Mouse (Mus musculus) kidney, adult 8-10 months (tissue): ENCODE data around the gene Slc5a3.
"Not testable (repeated sequence)": the region's sequence is repeated elsewhere in the genome, so short reads cannot be mapped to it uniquely, and the experiment has no call there.

Experiments
- DNase-seq, 2 experiments: peaks; one replicate each; pipeline ENCODE4 v3.0.0; 2022

Slc5a3 gene

DNA sequence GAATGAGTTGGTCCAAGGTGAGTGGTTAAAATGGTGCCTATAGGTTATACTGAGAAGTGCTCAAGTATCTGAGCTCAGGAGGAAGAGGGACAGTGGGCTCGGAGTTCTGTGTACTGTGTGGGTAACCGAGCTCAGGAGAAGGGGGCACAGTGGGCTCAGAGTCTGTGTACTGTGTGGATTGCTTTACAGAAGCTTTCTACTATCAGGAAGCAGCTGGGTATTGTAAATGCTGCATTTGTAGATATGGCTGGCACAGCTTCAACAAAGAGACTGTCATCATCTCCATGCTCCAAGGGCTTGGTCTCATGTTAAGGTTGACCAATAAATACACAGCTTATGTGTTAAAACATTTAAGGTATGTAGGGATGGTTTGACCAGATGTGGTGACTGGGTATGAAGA lies 6.7 kb downstream of the Slc5a3 start:
- no peak for DNase-seq

DNA sequence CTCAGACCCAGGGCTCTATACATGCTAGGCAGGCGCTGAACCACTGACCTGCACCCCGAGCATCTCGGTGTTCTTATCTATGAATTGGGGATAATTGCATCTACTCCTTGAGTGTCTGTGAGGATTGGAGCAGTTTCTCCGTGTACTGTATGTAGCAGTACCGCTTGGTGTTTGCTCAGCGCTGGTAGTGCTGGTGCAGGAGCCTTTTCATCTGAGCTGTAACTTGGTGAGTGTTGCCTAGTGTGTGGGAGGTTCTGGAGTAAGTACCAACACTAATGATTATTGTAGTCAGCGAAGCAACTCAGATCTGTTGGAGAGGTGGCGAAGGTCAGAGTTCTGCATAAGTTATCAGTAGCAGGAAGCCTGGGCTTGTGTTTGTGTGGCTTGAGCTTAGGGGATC lies 12.2 kb downstream of the Slc5a3 start:
- no peak for DNase-seq

DNA sequence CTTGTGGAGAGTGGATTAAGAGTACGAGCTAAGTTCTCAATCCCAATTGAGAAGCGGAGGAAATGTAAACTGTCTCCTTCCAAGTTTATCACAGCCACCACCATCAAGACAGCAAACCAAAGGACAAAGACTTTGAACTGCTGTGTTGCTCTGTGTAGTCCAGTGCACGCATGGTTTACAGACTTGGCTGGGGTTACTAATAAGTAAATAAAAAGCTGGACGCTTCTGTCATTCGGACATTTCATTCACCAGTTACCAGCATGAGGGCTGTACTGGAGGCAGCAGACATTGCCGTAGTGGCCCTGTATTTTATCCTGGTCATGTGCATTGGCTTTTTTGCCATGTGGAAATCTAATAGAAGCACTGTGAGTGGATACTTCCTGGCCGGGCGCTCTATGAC lies 18.7 kb downstream of the Slc5a3 start:
- DNase-seq: no peak

DNA sequence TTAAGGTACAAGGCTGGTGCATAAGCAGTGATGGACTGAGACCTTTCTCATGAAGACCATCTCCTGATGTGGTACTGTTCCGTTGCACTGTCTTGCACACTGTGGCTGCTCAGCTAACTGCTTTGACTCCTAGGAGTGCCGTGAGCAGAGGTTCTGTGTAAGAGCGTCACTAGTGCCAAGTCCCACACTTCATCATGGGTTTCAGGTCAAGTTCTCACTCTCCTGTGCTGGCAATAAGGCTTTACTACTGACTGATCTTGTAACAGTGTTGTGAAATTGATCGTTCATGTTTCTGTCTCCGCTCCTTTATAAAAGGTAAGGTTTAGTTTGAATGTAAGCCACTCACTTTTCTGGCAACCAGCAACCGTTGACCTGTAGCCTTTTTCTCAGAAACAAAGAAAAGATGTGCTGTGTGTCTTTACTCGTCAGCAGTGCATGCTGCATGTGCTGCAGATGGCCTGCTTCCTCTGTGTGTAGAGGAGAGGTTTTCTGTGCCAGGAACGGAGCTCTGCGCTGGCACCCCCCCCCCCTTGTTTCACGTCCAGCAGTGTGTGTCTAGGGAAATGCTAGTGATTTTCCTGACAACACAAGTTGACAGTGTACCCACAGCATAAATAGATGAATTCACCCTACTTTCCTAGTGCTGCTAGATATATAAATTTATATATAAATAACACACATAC lies 25.8 kb downstream of the Slc5a3 start:
- no peak for DNase-seq

DNA sequence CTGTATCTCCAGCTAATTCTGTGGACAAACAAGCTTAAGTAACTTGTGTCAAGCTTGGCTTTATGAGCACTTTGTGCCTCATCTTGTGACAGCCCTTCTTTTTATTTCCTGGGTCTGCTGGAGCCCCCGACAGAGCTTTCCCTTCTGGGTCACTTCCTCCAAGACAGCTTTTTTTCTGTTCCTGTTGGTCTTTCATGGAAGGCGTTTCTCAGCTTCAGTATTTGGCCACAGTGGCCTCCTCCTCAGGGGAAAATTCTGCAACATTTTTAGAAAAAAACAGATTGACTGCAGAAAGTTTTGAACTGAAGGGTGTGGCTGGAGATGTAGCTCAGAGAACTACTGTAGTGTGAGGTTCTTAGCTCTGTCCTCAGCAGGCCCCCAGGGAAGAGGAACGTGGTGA lies 31.1 kb downstream of the Slc5a3 start:
- no peak for DNase-seq

DNA sequence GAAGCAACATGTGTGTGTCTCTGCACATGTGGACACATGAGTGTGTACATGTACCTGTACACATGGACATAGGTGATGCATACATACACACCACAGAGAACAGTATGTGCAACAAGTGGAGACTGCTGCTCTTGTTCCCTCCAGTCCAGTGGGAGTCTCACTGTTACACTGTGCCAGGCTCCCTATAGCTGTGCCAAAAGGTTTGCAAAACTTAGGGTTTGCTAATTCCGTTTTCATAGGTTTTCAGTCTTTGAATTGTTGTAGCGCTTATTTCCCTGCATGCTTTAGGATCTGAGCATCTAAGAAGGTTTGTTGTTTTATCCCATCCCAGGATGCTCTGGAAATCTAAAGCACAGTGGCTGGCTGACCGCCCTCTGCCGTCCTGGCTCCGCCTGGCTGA lies 33.8 kb downstream of the Slc5a3 start:
- DNase-seq: no peak

DNA sequence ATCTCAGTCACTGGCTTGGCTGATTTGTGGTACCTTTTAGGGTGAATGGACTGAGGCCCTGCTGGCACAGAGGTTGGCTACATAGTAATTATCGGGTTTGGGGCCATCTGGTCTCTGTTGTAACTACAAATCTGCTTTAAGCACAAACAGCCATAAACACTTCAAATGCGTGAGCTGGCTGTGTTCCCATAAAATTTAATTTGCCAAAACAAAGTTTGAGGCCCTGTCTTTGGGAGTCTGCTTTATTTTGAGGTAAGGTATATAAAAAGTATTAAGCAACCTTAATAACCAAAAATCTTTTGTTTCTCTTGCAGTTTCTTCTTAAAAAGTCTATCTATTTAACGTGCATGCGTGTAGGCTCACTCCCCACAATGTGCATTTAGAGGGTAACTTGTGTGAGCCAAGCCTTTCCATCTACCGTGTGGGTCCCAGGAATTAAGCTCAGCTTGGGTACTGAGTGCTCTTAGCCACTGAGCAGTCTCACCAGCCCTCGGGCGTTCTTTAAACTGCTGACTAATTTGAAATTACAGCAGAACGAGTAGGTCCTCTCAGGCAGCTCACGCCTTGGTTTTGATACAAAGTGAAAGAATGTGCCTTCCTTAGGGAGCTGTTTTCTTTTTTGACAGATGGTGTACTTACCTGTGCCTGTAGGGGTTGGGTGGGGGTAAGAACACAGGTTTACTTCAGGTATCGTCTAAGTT lies 40.4 kb downstream of the Slc5a3 start:
- DNase-seq: no peak

DNA sequence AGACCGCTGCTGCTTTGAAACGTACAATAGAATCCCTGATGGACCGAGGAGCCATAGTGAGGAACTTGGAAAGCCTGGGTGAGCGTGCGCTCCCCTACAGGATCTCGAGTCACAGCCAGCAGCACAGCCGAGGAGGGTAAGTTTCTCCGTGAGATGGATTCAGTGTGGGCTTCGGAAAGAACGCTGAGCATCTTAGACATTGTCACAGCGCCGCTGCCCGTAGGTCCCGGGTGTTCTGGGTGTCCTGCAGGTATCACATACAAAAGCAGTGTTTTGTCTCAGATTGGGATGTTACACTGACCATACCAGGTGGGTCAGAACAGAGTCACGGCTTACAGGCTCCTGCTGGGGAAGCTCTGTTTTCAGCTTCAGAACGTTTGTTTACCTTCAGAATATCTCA lies 41.5 kb downstream of the Slc5a3 start:
- DNase-seq: no peak

DNA sequence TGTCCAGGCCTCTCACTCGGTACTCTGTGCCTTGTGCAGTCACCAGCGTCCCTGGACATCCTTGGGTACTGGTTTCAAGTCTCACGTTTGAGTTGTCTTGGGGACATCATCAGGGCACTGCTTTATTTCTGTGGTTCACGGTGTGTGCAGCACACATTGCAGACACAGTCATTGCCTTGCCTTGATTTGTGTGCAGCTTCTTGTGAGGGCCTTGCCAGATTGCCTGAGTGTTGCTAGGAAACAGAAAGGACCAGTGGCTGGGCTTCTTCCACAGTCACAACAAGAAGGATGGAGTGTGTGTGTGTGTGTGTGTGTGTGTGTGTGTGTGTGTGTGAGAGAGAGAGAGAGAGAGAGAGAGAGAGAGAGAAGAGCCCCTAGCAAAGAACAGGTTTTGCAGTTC lies 42.0 kb downstream of the Slc5a3 start:
- DNase-seq: no peak

DNA sequence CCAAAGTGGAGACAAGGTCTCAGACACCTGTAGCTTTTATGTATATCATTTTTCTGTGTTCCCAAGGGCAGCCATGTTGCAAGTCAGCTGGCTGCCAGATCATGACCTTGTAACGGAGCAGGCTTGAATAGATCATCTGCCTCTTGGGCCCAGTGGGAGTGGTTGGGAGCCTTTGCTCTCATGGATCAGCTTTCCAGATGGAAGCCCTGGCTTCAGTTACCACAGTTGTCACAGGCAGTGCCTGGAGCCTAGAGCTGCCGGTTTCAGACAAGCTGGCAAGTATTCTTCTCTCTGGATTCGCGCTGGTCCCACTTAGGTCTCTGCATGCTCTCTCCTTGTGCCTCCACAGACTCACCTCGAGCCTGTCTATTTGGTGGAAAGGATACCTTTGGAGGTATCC lies 44.0 kb downstream of the Slc5a3 start:
- DNase-seq: no peak

DNA sequence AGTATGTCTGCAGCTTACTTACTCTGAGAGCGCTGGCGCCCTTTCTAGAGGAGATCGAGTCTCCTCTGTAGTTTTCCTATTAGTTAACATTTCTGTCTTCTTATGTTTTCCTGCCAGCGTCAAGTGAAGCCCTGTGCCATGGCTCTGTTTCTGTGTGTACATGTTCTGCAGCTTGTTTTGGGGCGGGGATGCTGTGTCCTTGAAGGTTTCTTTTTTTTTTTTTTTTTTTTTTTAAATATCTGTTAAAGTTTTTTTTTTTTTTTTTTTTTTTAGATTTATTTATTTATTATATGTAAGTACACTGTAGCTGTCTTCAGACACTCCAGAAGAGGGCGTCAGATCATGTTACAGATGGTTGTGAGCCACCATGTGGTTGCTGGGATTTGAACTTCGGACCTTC lies 44.8 kb downstream of the Slc5a3 start:
- not testable (repeated sequence) for DNase-seq

DNA sequence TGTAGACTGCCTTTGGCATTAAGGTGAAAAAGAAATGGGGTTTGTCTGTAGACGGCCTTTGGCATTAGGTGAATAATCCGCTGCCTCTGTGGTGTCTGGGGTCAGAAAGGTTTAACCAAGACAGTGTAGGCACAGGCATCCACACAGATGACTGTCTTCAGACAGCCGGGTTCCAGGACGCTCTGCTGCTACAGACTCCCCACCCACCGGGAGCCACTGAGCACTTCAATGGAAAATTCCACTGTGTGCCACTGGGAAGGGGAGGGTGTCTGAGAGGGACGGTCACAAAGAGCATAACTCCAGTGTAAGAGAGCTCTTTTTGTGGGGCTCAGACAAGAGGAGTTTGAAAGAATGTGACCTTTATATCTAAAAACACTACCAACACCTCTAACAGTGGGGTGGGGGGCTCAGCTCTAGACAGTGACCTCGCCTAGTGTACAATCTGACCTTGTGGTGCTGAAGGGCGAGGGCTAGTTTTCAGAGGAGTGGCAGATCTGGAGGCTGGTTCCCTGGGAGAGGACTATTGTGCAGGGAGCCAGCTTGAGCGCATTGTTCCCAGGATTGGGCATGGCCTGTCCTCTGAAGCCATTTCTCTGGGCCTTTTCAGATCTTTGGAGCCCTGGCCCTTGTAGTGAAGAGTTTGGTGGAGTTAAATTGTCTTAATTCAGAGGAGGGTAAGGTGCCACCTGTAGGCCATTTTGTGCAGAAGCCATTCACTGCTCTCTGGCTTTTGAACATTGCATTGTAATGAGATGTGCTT lies 45.6 kb downstream of the Slc5a3 start:
- DNase-seq: peak; percentile 42 to 50

DNA sequence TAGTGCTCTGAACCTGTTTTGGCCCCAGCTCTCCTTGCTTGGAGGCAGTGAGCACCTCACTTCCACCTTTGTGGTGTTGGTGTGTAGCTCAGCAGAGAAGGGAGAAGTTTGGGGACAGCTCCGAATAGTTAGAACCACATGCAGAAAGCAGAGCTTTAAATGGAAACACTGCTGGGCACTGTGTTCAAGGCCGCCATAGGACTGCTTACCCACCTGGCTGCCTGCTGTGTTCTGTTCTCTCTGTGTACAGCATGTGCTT lies 46.1 kb downstream of the Slc5a3 start:
- no peak for DNase-seq

DNA sequence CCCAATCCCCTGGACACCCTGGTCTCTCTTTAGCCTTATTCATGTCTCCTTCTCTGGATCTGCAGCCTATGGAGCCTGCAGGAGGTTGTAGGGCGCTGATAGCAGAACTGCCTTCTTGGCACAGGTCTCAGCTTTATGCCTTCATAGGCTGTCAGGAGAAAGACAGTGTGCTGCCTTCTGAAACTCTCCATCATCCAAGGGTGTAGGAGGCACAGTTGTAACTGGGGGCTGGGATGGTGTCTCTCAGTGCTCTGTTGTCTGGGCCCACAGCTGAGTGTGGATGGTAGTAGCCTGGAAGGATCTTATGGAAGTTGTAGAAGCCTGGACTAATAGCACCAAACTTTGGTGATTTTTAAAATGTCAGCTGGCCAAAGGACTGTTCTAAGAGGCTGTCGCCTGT lies 46.8 kb downstream of the Slc5a3 start:
- no peak for DNase-seq

DNA sequence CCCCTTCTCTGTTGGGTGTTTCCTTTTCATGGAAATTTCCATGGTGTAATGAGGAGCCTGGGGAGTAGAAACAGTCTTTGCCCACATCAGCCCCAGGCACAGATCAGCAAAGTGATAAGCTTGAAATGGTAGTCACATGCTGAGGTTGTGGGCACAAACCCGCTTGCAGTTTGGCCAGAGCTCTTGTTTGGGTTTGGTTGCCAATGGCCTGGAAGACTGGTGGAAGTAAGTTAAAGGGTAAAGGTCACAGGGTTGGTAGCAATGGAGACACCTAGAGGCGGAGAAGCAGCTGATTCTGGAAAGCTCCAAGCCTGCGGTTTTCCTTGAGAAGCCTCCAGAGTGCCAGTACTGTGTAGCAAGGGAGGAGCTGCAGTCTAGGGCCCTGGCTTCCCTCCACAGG lies 47.5 kb downstream of the Slc5a3 start:
- DNase-seq: peak; percentile 52 to 82

DNA sequence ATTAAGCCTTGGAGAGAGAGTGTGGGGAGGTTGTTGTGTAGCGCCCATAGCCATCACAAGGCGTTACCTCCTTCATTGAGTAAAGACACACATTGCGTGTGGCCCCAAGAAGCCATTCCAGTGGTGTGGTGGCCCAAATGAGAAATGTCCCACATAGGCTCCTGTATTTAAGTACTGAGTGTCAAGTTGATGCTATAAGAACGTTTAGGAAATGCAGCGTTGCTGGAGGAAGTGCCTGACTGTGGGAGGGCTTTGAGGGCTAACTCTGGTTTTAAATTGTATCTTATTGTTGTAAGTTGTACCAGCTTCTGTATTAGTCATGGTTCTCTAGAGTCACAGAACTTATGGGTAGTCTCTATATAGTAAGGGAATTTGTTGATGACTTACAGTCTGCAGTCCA lies 49.2 kb downstream of the Slc5a3 start:
- DNase-seq: no peak

DNA sequence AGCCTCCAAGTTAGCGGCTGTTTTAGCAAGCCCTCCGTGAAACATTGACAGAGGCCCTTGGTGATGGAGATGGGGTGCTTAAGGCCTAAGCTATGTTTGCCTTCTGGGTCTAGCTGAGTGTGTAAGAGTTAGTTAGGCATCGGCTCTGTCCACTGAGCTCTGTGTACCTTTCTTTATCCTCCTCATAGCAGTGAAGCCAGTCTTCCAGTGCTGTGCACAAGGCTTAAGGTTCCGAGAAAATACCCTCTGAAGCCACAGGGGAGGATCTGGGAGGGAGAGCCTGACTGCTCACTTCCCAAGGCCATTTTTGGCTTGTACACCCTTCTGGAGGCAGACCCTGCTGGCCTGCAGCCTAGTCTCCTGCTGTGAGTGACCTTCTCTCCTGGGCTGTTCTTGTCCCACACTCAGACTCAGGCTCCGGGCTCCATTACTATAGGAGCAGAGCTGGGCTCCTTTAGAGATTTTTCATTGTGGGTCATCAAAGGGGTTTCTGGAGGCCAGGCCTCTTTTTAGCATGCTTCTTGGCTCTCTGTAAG lies 56.7 kb downstream of the Slc5a3 start:
- peak in 1 of 2 experiments; percentile 29 for DNase-seq

DNA sequence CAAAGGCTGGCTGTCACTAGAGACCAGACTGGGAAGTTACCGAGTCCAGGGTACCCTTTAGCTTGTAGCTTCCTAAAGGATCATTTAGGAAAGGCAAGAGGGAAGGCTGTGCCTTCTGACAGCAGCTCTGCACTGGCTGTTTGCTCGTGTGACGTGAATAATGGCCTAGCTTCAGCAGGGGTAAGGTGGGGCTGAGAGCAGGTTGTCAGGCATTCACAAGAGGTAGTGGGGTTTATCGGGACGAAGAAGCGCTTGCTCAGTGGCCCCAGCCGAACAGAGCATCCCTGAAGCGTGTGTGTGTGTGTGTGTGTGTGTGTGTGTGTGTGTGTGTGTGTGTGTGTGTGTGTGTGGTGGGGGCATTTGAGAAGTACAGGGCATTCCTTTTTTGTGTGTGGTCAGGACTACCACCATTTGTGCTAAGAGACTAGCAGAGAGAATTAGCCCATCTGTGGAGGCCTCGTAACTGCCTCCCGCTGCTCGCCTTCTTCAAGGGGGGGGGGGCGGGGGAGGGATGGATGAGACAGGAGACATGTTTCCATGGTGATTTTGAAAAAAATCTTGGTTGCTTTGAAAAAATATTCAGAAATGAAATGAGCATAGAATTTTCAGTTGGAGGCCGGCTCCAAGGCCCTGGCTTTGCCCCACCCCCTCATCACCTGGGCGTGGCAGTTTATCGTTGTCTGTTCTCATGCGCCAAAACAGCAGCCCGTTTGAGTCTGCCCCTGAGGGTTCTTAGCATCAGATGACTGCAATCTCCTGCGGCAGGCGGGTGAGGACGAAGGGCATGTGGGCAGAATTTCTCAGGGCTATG lies 57.7 kb downstream of the Slc5a3 start:
- DNase-seq: no peak

DNA sequence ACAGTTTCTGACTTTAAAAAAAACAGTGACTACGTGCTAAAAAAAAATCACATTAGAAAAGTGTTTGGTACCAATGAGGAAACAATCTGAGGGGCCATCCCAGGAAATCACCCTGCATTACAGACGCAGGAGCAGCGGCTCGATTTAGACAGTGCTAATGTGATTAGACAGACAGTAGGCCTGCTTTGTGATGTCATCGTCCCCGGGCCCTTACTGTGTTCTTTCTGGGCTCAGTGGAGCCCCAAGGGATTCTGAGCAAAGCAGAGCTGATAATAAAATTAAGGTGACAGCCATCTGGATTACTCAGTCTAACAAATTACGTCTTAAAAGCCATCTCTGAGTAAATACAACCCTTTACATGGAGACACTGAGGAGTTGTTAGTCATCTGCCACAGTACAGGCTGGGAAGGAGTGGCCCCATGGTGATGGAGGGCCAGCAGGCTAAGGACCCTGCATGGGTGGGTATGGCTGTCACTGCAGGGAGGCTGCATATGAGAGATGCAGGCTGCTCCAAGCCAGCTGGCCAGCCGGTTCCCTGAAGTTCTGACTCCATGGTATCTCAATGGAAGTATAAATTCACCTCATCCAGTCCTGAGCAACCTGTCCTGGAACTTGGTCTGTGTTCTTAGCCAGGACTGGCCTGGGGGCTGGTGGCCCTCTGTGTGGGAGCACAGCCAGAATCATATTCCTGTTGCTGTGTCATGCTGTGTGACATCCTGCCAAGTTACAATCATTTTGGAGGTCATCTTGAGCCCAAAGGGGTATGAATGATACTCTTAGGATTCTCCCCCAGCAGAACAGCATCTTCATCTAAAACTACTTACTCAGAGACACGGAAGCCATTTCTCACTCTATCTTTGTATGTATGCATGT lies 59.5 kb downstream of the Slc5a3 start:
- no peak for DNase-seq

DNA sequence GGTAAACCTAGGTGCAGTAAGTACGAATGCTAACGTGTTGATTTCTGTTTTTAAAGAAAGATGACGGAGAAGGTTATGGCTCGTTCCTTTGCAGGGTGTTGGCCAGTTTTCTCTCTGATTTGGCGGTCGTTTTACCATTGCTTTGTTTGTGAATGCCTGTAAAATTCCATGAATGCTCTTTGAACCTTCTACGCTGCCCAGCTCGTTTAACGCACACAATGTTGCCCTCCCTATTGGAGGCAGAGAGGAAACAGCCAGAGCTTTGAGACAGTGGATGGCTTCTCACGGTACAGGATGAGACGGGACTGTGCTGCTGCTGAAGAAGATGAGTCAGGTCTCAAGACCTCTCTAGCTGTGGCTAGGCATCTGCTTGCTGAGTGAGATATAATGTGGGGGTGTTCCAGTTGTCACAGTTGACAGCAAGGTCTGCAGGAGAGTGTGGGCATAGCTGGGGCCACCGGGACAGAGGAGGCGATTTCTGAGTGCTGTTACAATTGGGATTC lies 60.9 kb downstream of the Slc5a3 start:
- no peak for DNase-seq

DNA sequence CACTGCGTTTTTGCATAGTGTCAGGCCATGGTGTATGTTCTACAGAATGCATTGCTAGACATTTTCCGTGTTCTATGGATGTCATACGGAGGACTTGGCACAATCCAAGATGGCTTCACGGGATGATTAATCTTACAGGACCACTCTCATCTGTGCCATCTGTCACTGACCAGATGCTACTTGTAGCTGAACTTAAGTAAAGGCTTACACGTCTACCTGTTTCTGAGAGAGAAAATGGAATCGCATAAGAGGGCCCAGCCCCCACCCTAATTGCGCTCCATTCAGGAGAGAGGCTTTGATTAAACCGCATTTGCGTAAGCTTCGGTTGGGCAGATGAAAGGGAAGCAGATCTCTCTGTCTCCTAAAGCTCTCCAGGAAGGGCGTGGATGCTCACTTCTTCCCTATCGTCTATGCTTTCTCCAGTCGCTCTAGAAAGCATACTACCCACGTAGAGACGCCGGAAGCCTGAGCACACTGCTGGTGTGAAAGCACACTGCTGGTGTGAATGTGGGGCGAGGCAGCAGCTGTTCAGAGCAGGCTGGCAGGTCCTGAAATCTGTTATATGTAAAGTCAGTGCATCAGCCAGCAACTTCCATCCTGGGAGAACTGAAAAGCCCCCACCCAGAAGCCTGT lies 62.9 kb downstream of the Slc5a3 start:
- no peak for DNase-seq

DNA sequence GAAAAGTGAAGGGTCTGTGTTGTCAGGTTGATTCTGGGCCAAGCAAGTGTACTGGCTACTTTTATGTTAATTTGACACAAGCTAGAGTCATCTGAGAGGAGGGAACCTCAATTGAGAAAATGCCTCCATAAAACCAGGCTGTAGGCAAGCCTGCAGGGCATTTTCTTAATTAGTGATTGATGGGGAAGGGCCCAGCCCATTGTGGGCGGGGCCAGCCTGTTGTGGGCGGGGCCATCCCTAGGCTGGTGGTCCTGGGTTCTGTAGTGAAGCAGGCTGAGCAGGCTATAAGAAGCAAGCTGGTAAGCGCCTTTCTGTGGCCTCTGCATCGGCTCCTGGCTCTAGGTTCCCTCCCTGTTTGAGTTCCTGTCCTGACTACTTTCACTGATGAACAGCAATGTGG lies 69.1 kb downstream of the Slc5a3 start:
- DNase-seq: no peak
